Mouse (Mus musculus) layer of hippocampus, adult 9-10 months (tissue): ENCODE measurements around the gene Alppl2.

Source experiments
- DNase-seq: peaks from one replicate; pipeline ENCODE4 v3.0.0; 2022; ENCODE audit warnings: low spot score

Gene Alppl2

DNA sequence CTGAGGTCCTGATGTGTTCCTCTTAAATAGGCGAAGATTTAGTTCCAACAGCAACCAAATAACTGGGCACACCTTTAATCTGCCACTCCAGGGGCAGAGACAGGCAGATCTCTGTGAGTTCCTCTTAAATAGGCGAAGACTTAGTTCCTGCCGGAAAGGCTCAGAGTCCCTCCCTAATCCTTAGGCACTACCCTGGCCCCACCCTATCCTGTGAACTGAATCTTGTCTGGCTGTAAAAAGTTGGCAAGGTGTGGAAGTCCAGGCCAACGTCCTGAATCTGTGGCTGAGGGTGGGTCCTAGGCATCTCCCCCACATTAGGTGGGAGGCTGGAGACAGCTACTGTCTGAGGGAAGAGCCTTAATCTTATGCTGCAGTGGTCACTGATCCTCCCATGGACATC, at the start of gene Alppl2:
TSS of gene Alppl2 (minus strand) at position 101 of the 400 bp plus-strand sequence.
- no peak for DNase-seq

DNA sequence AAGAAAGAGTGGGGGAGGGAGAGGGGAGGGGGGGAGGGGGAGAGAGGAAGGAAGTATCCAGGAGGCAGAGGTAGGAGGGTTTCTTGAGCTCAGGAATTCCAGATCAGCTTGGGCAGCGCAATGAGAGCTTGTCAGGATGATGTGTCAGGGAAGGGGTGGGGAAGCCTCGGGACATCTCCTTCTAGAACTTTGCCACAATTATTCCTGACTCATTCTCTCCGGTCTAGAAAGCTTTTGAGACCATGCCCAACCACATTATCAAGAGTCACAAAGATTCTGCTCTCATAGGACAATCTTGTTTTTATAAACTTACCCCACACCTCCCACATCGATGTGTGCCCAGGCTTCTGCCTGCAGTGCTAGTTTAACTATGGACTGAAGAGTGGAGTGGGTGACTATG, 42.1 kb upstream of the Alppl2 start:
- no peak for DNase-seq

DNA sequence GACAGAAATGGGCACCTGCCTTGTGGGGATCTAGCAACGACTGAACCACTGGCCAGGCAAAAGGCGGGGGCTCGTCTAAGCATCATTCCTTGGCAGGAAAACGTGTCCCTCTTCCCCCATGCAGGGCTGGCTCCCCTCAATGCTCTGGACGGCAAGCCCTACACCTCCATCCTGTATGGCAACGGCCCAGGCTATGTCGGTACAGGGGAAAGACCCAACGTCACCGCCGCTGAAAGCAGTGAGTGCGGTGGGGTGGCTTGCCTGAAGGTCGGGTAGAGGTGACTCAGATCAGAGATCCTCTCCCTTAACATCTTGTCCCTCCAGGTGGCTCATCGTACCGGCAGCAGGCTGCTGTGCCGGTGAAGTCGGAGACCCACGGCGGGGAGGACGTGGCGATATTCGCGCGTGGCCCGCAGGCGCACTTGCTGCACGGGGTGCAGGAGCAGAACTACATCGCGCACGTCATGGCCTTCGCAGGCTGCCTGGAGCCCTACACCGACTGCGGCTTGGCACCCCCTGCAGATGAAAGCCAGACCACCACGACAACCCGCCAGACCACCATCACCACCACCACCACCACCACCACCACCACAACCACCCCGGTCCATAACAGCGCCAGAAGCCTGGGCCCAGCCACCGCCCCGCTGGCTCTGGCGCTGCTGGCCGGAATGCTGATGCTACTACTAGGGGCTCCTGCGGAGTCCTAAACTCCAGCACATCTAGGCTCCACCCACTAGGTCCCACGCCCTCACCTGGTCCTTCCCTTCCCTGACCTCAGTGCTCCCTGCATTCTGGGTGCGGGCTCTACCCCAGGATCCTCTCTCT, 37.7 kb upstream of the Alppl2 start:
- DNase-seq, result no peak

DNA sequence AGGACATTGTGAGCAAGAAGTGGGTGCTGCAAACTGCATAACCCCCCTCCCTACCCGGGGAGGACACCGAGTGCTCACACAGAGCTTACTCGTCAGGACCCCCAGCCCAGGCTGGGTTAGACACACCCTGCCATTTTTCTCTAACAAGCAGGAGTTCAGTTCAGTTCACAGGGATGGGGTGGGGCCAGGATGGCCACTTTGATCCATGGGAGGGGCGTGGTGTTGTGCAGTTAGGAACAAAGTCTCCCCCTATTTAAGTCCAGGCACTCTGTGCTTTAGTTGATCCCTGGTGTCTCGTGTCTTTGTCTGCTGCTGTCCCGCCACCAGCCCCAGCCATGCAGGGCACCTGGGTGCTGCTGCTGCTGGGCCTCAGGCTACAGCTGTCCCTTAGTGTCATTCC, 34.9 kb upstream of the Alppl2 start, which contains the start of gene Akp3:
TSS of gene Akp3 (plus strand) at position 301 of the 400 bp plus-strand sequence.
- no peak for DNase-seq

DNA sequence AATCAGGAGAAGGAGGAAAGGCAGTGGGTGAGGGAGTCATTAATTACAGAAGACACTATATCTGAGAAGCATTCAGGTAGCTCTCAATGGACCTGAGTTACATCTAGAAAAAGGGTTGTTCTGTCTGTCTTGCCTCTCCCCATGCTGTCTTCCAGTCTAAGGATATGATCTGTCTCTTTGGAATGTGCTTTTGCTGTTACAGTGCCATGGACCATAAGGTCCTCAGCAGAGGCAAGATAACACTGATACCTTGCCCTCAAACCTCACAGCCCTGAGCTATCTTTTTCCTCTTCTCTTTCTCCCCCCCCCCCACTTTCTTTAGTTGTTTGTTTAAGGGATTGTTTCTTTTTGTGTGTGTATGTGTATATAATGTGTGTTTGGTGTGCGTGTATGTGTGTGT, 25.1 kb upstream of the Alppl2 start:
- no peak for DNase-seq

DNA sequence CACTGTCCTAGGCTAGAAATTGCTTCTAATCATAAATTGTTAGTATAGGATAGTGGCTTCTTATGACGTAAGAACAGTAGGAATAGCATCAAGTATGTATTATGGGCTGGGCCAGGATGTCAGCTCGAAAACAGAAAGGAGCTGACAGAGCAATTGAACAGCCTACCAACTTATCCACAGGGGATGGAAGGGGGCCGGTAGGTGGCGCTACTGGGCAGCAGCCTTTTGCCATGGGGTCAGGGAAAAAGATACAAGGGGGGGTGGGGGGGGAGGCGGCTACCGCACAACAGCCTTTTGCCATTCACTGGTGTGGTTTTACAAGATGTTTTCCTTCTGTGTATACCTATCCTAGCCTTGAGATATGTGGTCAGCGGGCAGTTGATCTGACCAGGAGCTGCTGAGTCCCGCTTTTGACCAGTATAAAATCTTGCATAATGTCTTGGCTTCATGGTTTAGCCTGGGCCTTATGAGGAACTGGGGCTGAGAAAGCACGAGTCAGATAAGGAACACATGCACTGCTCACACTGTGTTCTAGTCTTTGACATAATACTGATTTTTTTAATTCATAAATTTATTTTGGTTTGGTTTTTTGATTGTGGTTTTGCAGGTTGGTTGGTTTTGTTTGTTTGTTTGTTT, 22.1 kb upstream of the Alppl2 start:
- no peak for DNase-seq

DNA sequence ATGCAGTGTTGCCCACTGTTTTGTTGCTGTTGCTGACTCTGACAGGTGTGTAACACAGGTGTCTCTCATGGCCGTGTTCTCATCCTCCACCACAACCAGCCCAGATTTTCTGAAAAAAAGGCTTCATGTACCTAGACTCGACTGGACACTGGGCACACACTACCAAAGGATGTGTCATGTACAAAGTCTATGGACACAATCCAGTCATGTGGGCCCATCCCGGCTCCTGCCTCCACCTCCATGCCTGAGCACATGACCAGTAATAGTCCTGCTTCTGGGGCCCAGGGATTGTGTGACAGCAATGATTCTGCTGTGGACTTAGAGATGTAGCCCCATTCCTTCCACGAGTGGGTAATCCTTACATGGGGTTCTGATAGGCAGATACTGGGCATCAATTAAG, 18.8 kb upstream of the Alppl2 start:
- no peak for DNase-seq

DNA sequence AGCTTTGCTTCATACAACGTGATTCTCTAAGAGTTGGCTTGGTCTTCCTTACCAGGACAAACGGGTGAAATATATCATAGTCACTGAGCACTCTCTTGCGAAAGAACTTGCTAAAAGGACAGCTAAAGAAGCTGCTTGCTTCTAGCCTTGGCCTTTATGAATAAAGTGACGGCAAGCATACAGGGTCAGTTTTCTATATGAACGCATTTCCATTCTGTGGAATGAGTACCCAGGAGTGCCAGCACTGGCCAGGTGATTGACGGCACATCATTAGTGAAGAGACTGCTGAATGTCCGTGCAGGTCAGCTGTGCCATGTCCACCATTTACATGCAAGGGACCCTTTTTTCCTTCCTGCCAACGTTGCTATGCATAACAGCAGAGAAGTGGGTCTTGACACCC, 16.8 kb upstream of the Alppl2 start:
- no peak for DNase-seq

DNA sequence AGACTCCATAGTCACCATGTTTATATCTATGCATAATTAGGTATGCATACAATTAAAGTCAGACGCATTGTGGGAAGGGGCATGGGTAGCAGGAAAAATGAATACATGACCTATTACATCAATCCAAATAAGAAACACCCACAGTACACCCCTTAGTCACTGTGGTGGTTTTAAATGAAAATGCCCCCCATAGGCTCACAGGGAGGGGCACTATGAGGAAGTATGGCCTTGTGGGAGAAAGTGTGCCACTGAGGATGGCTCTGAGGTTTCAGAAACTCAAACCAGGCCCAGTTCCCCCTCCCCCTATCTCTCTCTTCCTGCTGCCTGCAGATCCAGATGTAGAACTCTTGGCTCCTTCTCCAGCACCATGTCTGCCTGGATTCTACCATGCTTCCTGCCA, 14.2 kb upstream of the Alppl2 start:
- no peak for DNase-seq

DNA sequence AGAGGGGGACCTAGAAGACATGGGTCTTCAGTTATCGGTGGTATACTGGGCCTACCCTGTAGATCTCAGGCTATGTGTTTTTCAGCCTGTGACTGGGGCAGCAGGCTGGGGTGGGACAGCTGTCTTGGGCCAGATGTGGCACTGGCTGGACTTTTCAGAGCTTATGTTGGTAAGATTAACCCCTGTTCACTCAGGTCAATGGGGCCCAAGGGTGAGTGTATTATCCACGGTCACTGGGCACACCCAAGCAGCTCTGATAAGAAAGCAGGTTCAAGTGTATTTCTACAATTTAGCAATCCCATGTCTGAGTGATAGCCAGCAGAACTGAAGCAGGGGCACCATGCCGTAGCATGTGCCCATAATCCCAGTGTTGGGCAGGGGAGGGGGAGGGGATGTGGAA, 12.4 kb upstream of the Alppl2 start:
- DNase-seq, result no peak

DNA sequence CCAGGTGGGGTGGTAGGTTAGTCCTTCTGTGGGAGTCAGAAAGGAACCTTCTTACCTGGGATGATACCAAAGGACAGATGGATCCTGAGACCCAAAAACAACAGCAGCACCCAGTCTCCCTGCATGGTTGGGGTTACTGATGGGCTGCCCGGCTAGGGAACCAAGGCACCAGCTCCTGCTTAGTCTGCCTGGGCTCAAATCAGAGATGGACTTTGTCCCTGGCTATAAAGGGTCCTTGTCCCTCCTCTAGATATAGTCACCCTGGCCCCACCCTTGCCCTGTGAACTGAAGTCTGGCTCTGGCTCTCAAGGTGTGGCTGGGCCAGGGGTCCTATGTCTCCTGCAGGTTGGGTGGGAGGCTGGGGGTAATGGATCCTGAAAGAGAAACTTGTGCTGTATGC, 11.7 kb upstream of the Alppl2 start, which contains the start of gene Alpi:
TSS of gene Alpi (minus strand) at position 196 of the 400 bp plus-strand sequence.
- no peak for DNase-seq

DNA sequence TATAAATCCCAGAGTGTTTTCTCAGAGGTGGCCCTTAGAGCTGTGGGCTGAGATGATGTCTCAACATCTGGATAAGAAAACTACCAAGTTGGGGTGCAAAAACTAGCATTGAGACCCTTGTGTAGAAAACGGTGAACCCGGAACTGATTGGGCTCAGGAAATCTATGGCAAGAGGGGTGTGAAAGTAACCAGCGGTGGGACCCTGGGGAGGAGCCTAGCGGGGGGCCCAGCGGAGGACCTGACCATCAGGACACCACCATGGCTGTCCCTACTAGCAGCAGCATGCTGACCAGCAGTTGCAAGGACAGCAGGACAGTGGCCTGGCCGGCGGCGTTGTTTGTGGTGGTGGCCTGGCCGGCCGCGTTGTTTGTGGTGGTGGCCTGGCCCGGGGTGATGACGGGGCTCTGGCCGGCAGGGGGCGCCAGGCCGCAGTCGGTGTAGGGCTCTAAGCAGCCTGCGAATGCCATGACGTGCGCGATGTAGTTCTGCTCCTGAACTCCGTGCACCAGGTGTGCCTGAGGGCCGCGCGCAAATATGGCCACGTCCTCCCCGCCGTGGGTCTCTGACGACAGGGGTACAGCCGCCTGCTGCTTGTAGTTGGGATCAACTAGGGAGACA, 8.7 kb upstream of the Alppl2 start:
- peak; percentile 0 for DNase-seq

DNA sequence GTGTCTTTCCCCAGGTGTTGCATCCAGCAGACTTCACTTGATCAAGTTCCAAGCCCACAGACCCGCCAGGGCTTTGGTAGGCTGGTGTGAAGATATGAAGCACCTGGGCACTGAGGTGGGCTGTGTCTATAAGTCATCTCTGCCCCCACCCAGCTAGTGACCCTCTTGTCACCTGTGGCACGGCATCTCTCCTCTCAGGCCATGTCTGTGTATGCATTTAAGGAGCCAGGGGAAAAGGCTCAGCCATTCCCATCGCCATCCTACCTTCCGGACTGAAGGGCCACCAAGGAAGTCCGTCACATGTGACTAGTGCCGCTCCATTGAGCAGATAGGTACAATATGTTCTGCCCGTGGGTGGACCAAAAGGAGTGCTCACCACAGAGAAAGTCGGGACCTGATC, 5.9 kb upstream of the Alppl2 start:
- DNase-seq, result no peak

DNA sequence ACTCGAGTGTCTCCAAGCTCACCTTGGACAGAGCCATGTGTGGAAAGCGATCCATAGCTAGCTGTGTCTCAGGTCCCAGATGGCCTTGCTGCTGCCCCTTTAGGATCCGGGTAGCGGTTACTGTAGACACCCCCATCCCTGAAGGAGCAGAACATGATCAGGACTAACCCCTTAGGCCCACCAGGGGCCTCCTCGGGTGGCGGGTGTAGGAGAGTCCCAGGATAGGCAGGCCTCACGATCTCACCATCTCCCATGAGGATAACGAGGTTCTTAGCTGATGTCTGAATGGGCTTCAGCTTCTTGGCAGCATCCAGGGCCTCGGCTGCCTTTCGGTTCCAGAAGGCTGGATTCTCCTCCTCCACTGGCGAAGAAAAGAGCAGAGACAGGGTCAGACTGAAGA, 477 bp downstream of the Alppl2 start:
- no peak for DNase-seq

DNA sequence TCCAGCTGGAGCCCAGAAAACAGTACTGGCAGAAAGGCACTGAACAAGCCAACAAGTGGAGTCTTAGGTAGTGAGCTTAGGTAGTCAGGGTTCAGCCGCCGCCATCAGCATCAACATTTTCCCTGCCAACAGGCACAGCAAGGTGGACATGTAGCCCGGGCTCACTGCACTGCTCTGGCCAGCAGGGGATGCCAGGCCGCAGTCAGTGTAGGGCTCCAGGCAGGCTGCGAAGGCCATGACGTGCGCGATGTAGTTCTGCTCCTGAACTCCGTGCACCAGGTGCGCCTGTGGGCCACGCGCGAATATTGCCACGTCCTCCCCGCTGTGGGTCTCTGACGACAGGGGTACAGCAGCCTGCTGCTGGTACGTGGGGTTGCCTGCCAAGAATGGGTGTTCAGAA, 2.8 kb downstream of the Alppl2 start:
- DNase-seq, result no peak

DNA sequence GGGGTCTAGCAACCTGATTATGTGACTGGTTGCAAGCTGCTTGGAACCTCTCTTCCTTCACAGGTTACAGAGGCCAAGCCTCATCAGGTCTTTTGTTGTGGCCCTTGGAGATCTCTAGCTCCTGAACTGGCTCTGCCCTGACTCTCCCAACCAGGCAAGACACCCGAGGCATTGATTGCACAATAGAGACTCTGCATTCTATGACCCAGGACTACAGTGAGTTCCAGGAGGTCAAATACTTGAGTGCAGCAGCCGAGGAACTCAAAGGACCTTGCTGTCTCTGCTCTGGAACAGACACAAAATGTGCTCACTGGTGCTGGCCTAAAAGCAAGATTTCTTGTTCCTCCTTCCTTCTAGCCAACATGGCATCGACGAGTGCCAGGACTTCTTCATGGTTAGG, 3.5 kb downstream of the Alppl2 start:
- DNase-seq, result no peak

DNA sequence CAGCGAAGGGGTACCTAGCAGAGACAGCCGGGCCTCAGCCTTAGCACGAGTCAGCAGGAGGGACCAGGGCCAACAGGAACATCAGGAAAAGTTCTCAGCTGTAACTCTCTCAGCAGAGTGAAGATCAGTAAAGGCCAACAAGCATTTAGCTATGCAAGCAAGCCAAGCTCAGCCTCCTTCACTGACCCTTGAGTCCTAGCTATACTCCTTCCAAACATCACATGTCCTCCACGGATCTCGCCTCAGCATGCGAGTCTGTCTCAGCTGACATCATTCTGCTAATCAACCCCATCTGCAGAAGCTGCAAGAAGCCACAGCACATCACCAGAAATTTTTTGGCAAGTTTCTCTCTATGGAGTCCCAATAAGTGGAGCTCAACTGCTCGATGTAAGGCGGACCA, 16.0 kb downstream of the Alppl2 start:
- no peak for DNase-seq

DNA sequence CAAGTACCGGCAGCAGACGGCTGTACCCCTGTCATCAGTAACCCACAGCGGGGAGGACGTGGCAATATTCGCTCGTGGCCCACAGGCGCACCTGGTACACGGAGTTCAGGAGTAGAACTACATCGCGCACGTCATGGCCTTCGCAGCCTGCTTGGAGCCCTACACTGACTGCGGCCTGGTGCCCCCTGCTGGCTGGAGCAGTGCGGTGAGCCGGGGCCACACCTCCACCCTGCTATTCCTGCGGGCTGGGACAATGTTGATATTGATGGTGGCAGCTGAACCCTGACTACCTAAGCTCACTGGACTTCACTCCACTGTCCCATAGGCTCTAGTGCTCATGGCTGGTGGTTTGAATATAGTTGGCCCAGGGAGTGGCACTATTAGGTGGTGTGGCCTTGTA, 19.0 kb downstream of the Alppl2 start:
- DNase-seq, result no peak

DNA sequence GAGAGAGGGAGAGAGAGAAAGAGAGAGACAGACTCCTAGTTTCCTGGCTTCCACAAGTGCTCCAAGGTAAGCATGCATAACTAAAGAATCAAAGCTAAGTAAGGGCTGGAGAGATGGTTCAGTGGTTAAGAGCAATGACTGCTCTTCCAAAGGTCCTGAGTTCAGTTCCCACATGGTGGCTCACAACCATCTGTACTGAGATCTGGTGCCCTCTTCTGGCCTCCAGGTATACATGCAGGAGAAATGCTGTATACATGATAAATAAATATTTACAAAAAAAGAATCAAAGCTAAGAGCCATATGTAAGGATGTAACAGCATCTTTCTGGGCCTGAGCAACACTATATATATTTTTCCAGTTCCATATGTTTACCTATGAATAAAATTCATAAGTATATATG, 28.8 kb downstream of the Alppl2 start:
- no peak for DNase-seq

DNA sequence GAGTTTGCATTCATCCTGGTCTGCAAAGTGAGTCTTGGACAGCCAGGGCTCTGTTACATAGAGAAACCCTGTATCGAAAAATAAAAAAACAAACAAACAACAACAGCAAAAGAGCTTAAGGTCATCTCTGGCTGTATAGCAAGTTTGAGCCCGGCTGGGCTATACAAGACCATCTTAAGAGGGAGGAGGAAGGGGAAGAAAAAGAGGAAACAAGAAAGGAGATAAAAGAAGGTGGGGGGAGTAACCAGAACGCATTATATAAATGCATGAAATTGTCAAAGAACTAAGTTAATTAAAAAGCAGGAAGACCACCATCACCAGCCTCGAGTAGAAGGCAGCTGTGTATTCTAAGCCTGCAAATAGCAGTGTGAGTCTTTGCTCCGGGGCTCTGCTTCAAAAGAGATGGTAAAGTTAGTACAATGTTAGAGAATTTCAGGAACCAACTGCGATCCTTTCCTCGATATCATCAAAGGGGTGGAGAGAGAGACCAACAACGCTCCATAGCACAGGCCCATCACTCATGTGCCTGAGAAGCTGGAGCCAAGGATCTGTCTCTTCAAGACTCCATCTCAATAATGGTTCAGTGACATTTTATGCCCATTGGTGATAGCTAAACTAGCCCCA, 30.6 kb downstream of the Alppl2 start:
- no peak for DNase-seq

DNA sequence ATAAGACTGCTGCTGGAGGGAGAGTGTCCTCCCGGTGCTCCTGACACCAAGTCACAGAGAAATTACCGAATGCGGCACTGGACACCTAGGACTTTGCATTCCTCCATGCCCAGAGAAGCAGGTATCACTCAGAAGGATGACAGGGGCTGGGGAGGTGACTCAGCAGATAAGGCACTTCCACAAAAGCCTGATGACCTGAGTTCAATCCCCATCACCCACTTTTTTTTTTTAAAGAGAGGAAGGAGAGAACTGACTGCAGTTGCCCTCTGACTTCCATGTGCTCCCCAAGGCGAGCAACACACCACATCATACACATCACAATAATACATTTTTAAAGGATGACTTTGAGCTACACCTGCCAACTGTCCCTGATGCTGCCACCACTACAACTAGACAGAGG, 32.7 kb downstream of the Alppl2 start:
- DNase-seq, result no peak

DNA sequence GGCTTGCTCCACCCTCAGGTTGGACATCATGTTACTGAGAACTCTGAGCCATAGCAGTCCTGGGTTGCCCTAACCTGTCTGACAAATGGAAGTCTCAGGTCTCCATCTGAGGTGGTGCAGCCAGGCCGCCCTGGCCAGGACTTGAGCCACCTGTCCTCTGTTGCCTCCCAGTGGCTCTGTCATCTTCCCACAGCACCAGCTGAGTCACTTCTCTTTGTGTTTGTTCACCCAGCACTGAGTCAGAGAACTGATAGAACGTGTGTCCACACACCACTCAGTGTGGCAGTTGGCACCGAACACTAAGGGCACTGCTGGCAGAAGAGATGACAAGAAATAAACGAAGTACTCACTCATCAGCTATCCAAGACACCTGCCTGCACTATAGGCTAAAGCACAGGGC, 38.4 kb downstream of the Alppl2 start:
- no peak for DNase-seq

DNA sequence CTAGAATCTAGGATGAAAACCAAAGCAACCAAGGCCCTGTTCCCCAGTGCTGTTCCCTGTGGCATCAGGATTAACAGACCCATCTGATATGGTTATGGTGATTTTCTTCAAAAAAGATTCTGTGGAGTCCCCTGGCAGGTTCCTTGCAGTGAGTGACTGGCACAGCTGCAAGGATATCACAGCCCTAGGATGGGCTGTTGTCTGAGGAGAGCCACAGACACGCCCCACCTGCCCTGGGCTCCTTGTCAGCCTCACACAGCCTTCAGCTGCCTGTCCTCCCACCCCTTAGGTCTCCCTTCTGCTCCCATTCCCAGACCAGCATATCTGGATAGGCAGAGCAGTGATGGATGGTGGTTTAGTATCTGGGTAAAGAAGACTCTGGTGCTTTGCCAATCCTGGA, 39.0 kb downstream of the Alppl2 start:
- no peak for DNase-seq
